Mouse (Mus musculus) monocyte, adult 5-6 weeks (primary cell): ENCODE results near the gene Olfr642. TPM values are rescaled to one million over a fixed set of nuclear protein-coding genes. Genes with fewer than 3 reads are reported as not detected.

ENCODE experiments used
- ATAC-seq: fragments of 153-309, 156-312 bp; replicated peaks from 2 replicates; pipeline ENCODE4 v1.8.0; 2017; ENCODE audit warnings: mild to moderate bottlenecking; ENCODE audit not compliant: low TSS enrichment, insufficient number of reproducible peaks, severe bottlenecking, poor library complexity, low FRiP score
- total RNA-seq: library from RNA; stranded (forward); fragments of 200-1000, 200-491, 200-594 nt; gene quantifications from 3 replicates; pipeline ENCODE4 v1.2.3, GENCODE M21; 2017

Olfr642 gene
- not detected in 3 replicates for total RNA-seq

GRCm38 (mm10) chr7:104052566-104052965 lies at the start of gene Olfr642:
Olfr642 (minus strand) TSS chr7:104052666.
- no peak for ATAC-seq

DNA sequence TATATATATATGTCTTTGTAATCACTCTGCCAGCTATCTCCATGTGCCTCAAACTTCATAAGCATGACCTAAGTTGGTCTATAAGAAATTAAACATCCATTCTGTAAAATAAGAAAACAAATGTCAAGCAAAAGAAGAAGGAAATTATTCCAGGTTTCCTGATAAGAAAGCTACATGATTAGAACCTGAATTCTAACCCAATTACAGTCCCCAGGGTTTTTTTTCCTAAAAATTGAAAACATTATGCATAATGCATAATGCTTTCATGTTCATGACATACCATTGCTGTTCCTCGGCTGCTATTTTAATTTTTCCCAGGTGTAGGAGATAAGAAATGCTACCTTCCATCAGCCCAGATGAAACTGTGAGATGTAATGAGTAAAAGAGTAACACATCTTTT lies 32.9 kb upstream of the Olfr642 start, which contains the start of gene Olfr645:
Olfr645 (minus strand) TSS at position 101 of the 400 bp plus-strand sequence.
- no peak for ATAC-seq

DNA sequence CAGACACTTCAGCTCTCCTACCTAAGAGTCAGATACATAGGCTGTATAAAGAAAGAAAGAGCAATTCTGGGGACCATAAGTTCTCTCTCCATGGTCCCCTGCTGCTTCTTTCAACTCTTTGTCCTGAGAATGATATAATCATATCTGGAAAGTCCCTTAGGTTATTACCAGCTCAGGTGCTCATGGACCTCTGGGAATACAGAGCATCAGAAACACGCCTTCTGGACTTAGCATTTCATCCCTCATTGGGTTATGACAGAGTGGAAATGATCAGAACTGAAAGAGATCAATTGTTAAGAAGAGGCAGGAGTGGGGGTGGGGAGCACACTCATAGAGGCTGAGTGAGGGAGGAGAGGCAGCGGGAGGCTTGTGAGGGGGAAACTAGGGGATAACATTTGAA lies 19.3 kb upstream of the Olfr642 start, which contains the start of gene Olfr644:
Olfr644 (minus strand) TSS at position 101 of the 400 bp plus-strand sequence.
- ATAC-seq: no peak

- no peak for ATAC-seq
Measured at GRCm38 (mm10) chr7:104061345-104061744, 8.9 kb upstream of the Olfr642 start, which contains the start of gene 4930516K23Rik. 4930516K23Rik (minus strand) TSS chr7:104061445.

GRCm38 (mm10) chr7:104059215-104059614 lies 6.7 kb upstream of the Olfr642 start:
- ATAC-seq: no peak

DNA sequence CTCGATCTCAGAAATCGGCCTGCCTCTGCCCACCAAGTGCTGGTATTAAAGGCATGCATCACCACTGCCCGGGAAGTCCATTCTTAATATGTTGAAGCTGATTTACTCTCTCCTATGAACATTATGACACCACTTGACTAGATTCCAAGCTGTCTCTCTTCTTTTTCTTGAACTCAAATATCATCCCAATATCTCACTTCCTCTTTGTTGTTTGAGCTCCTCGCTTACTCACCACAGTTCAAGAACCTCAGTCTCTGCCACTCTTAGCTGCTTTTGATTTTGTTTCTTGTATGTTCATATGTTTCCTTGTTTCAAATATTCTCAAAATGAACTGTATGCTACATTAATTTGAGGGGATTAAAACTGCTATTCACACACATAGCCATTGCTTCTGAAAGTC lies 1.7 kb downstream of the Olfr642 start:
- no peak for ATAC-seq

DNA sequence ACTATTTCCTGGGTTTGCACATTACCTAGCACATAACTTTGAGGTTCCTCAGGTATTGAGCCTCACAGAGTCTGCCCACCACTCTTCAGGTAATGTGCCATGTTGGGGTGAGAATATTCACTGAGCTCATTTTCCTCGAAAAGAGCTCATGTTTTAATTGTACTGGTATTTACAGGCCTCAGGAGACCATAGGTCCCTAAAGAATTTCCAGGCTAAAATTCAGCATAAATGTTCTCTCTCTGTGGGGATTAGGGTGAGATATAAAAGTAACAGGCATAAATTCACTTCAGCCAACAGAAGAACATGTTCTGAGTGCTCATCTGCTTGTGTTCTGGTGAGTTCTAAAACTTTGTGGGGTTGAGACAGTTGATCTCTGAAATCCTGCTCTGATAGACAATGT lies 17.3 kb downstream of the Olfr642 start, which contains the start of gene Olfr641:
Olfr641 (plus strand) TSS at position 301 of the 400 bp plus-strand sequence.
- no peak for ATAC-seq

GRCm38 (mm10) chr7:104026978-104027377 lies 25.5 kb downstream of the Olfr642 start:
- no peak for ATAC-seq

GRCm38 (mm10) chr7:104025473-104025872 lies 27.0 kb downstream of the Olfr642 start, which contains the start of gene Olfr640:
Olfr640 (minus strand) TSS chr7:104025573.
- no peak for ATAC-seq

DNA sequence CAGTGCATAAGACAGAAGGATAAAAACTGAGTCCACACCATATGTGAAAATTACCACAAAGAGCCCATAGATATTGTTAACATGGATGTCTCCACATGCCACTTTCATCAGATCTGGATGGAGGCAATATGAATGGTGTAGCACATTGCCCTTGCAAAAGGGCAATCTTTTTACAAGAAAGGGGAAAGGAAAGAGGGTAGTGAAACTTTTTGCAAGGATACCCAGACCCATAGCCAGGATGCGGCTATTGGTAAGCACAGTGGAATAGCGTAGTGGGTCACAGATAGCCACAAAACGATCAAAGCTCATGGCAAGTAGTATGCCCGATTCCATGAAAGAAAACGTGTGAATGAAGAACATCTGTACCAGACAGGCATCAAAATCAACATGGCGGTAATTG lies 30.8 kb downstream of the Olfr642 start:
- ATAC-seq: no peak

DNA sequence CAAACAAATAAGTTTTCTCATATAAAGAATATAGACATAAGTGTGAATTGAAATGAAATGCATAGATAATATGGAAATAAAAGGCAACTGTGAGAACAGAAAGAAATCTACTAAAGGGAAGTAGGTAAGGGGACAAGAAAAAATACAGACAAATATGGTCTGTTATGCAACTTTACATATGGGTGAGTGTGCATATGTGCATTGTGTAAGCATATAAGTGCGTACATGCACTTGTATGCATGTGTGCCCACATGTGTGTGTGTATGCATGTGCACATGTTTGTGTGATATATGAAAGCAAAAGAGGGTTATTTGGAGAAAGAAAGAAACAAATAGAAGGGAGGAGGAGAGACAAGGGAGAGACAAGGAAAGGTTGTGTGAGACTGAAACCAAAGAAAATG lies 33.5 kb downstream of the Olfr642 start:
- ATAC-seq: no peak

- ATAC-seq: no peak
Measured at GRCm38 (mm10) chr7:104017203-104017602, 35.3 kb downstream of the Olfr642 start, which contains the start of gene Olfr639. Olfr639 (minus strand) TSS chr7:104017303.

DNA sequence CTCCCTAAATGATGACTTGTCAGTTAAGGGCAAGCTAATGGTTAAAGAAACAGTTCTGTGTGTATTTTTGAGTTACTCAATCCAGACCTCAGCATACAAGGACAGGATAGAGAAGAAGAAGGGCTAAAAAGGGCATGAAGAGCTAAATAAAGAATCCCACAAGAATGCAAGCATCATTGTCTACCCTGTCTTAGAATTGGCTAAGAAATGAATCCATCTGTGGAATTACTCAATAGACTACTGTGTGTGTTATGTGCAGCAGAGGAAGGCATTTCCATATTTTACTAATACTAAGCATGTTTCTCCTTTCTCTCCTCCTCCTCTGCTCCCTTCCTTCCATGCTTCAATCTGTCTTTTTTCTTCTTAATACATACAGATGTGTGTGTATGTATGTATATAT lies 53.3 kb downstream of the Olfr642 start:
- no peak for ATAC-seq

GRCm38 (mm10) chr7:103998446-103998845 lies 54.0 kb downstream of the Olfr642 start, which contains the start of gene Olfr638:
Olfr638 (plus strand) TSS chr7:103998746.
- ATAC-seq: no peak

Other genes with a start within 250 kb of the Olfr642 start
- gene Hbb-bt, start 238.7 kb downstream of the Olfr642 start, total RNA-seq: 142 to 1,259 TPM (median 1,026 TPM) in 3 replicates
- 710 to 7,610 TPM (median 7,195 TPM) in 3 replicates for gene Hbb-bs, start 224.6 kb downstream of the Olfr642 start, total RNA-seq
- not detected in 3 replicates for gene Hbb-bh2, start 212.1 kb downstream of the Olfr642 start, total RNA-seq
- gene Hbb-bh1, start 209.5 kb downstream of the Olfr642 start, total RNA-seq: not detected in 3 replicates
- not detected in 3 replicates for gene Hbb-y, start 199.4 kb downstream of the Olfr642 start, total RNA-seq
- not detected in 3 replicates for gene Olfr66, start 166.4 kb downstream of the Olfr642 start, total RNA-seq
- not detected in 3 replicates for gene Olfr64, start 158.2 kb downstream of the Olfr642 start, total RNA-seq
- not detected in 3 replicates for gene Olfr65, start 149.2 kb downstream of the Olfr642 start, total RNA-seq
- not detected in 3 replicates for gene Olfr631, start 123.8 kb downstream of the Olfr642 start, total RNA-seq
- gene Olfr632, start 118.3 kb downstream of the Olfr642 start, total RNA-seq: not detected in 3 replicates
- not detected in 3 replicates for gene Olfr633, start 108.2 kb downstream of the Olfr642 start, total RNA-seq
- gene Olfr635, start 81.5 kb downstream of the Olfr642 start, total RNA-seq: 0.11 TPM in 1 of 3 replicates, not detected in the others
- not detected in 3 replicates for gene Olfr638, start 53.9 kb downstream of the Olfr642 start, total RNA-seq
- gene Olfr639, start 35.4 kb downstream of the Olfr642 start, total RNA-seq: not detected in 3 replicates
- not detected in 3 replicates for gene Olfr640, start 27.1 kb downstream of the Olfr642 start, total RNA-seq
- gene Olfr641, start 17.2 kb downstream of the Olfr642 start, total RNA-seq: not detected in 3 replicates
- not detected in 3 replicates for gene 4930516K23Rik, start 8.8 kb upstream of the Olfr642 start, total RNA-seq
- gene Olfr644, start 19.2 kb upstream of the Olfr642 start, total RNA-seq: not detected in 3 replicates
- not detected in 3 replicates for gene Olfr645, start 32.8 kb upstream of the Olfr642 start, total RNA-seq
- gene Olfr646, start 52.2 kb upstream of the Olfr642 start, total RNA-seq: not detected in 3 replicates
- not detected in 3 replicates for gene Ubqln5, start 77.2 kb upstream of the Olfr642 start, total RNA-seq
- not detected in 3 replicates for gene Olfr643, start 84.7 kb upstream of the Olfr642 start, total RNA-seq
- 0.21 TPM in 1 of 3 replicates, not detected in the others for gene Ubqln3, start 90.6 kb upstream of the Olfr642 start, total RNA-seq
- gene Ubqlnl, start 97.9 kb upstream of the Olfr642 start, total RNA-seq: not detected in 3 replicates
- not detected in 3 replicates for gene Olfm5, start 112.2 kb upstream of the Olfr642 start, total RNA-seq
- not detected in 3 replicates for gene Olfr648, start 130.7 kb upstream of the Olfr642 start, total RNA-seq
- gene Olfr649, start 143.3 kb upstream of the Olfr642 start, total RNA-seq: not detected in 3 replicates
- 0.21 to 1.6 TPM in 2 of 3 replicates, not detected in the other for gene Trim6, start 166.1 kb upstream of the Olfr642 start, total RNA-seq
- gene Trim34a, start 191.8 kb upstream of the Olfr642 start, total RNA-seq: 41.8 to 60.5 TPM (median 42.8 TPM) in 3 replicates
- gene Trim5, start 235.4 kb upstream of the Olfr642 start, total RNA-seq: 16.7 to 39.3 TPM (median 25.4 TPM) in 3 replicates